Comparison of ENCODE assay signal across 8 mouse cellular contexts in the genomic region with DNA sequence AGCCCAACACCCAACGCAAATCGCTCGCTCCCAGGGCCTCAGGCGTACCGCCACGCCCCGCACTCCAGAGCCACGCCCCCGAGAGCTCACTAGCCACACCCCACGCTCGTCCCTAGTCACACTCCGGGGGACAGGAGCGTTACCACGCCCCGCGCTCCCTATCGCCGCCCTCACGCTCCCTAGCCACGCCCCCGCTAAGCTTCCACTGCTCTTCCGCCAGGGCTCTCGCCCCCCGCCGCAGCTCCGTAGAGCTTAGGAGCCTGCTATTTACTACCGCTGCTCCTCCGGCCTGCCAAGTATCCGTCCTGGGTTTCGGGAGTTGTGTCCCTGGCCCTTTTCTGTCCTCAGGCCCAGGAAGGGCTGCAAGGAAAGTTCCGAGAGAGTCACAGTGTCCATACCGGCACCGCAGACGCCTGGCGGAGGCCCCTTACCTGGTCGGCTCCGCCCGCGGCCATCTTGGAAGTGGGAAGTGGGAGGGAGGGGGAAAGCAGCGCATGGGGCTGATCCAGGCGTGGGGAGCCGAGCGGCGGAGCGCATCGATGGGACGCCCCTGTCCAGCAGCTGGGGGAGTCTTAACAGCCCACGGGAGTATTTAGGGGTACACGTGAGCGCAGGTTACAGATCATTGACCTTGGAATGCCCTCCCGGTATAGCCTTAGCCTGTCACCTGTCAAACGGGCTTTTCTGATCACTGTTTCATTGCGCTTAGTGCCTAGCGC. TPM values are rescaled to one million over a fixed set of nuclear protein-coding genes. Genes with fewer than 3 reads are reported as not detected.
A peak's percentile ranks its signal among the peaks of the same experiment; 100 is the strongest.
DNase-seq lines count a peak whose midpoint lies in the region; ATAC-seq and TF ChIP-seq lines count a peak whose summit lies in the region.

No protein-coding gene starts in this region.

- DNase-seq in 3134 (ENCODE audit: extremely low read depth, insufficient read length, low spot score), result peak; percentile 100
- DNase-seq in adrenal gland, postnatal 36 days, result peak; percentile 100
- peak; percentile 99 to 100 for DNase-seq in heart, adult 18-20 months
- peak; percentile 100 for DNase-seq in kidney, adult 2 months
- DNase-seq in spleen, adult 2 months (ENCODE audit: low read depth in 1 of 2, low spot score in 2 of 2), result peak; percentile 98 to 99

- peak overlapping the region; percentile 77 for H3K4me3 ChIP-seq in embryonic facial prominence, embryonic 13.5 days
- peak overlapping the region; percentile 83 for H3K4me3 ChIP-seq in kidney, adult 2 months (ENCODE audit: insufficient read depth, low read depth, low read length)
- H3K4me3 ChIP-seq in limb, embryonic 12.5 days (replicated peaks), result peak overlapping the region; percentile 69
- H3K4me3 ChIP-seq in midbrain, embryonic 15.5 days, result peak overlapping the region; percentile 63
- H3K4me3 ChIP-seq in spleen, adult 2 months (ENCODE audit: extremely low read depth, insufficient read depth, insufficient read length), result peak overlapping the region; percentile 92

- H3K9me3 ChIP-seq in embryonic facial prominence, embryonic 13.5 days, result no peaks in the 10 kb centered on the region
- H3K9me3 ChIP-seq in limb, embryonic 12.5 days, result no peaks in the 10 kb centered on the region
- H3K9me3 ChIP-seq in midbrain, embryonic 15.5 days, result no peaks in the 10 kb centered on the region

- H3K9ac ChIP-seq in embryonic facial prominence, embryonic 13.5 days, result peak overlapping the region; percentile 80
- H3K9ac ChIP-seq in limb, embryonic 12.5 days (replicated peaks), result peak overlapping the region; percentile 71
- peak overlapping the region; percentile 60 for H3K9ac ChIP-seq in midbrain, embryonic 15.5 days

- no peak for TF ChIP-seq CTCF in kidney, adult 2 months (conservative IDR thresholded peaks at IDR 0.05; ENCODE audit: insufficient read depth, insufficient read length, low read depth, low read length)
- TF ChIP-seq CTCF in spleen, adult 2 months (IDR thresholded peaks at IDR 0.05; ENCODE audit: extremely low read depth, insufficient read depth, insufficient read length, insufficient replicate concordance), result no peak

- WGBS in embryonic facial prominence, embryonic 13.5 days, result 2% methylated on average over 54 of the region's 54 CpGs
- WGBS in kidney, adult 2 months, result 2% methylated on average over 54 of the region's 54 CpGs
- WGBS in limb, embryonic 12.5 days, result 2% methylated on average over 54 of the region's 54 CpGs
- 1% methylated on average over 54 of the region's 54 CpGs for WGBS in midbrain, embryonic 15.5 days
- 2% methylated on average over 53 of the region's 54 CpGs for WGBS in spleen, adult 2 months

- H3K27me3 ChIP-seq in embryonic facial prominence, embryonic 13.5 days, result peaks cover 3% of the 10 kb centered on the region; the same call in 1 of the 2 replicates
- H3K27me3 ChIP-seq in kidney, adult 2 months (replicated peaks; ENCODE audit: control insufficient read depth, insufficient read depth, low read length), result no peaks in the 10 kb centered on the region
- H3K27me3 ChIP-seq in limb, embryonic 12.5 days, result peaks cover 3% of the 10 kb centered on the region
- no peaks in the 10 kb centered on the region; the same call in 1 of the 2 replicates for H3K27me3 ChIP-seq in midbrain, embryonic 15.5 days (replicated peaks)
- H3K27me3 ChIP-seq in spleen, adult 2 months (ENCODE audit: control insufficient read depth, insufficient read depth, low read length), result no peaks in the 10 kb centered on the region

- peak; percentile 98 for ATAC-seq in embryonic facial prominence, embryonic 13.5 days (ENCODE audit: insufficient number of reproducible peaks, insufficient read depth, low FRiP score, low TSS enrichment, low read depth)
- ATAC-seq in limb, embryonic 12.5 days (ENCODE audit: insufficient number of reproducible peaks, insufficient read depth, low FRiP score, low TSS enrichment, low read depth), result peak; percentile 95
- peak; percentile 97 for ATAC-seq in midbrain, embryonic 15.5 days (replicated peaks)

- no peaks in the 10 kb centered on the region for H3K36me3 ChIP-seq in embryonic facial prominence, embryonic 13.5 days
- H3K36me3 ChIP-seq in kidney, adult 2 months (ENCODE audit: control insufficient read depth, insufficient read depth, low read length), result no peaks in the 10 kb centered on the region
- no peaks in the 10 kb centered on the region for H3K36me3 ChIP-seq in limb, embryonic 12.5 days
- no peaks in the 10 kb centered on the region for H3K36me3 ChIP-seq in midbrain, embryonic 15.5 days (replicated peaks)
- H3K36me3 ChIP-seq in spleen, adult 2 months (ENCODE audit: control insufficient read depth, insufficient read depth, low read length), result no peaks in the 10 kb centered on the region

- peaks cover 17% of the 10 kb centered on the region; the same call in 1 of the 2 replicates for H3K4me1 ChIP-seq in embryonic facial prominence, embryonic 13.5 days
- H3K4me1 ChIP-seq in kidney, adult 2 months (ENCODE audit: control insufficient read depth, insufficient read depth, low read length), result peaks cover 22% of the 10 kb centered on the region
- H3K4me1 ChIP-seq in limb, embryonic 12.5 days (replicated peaks), result peaks cover 19% of the 10 kb centered on the region
- peaks cover 17% of the 10 kb centered on the region for H3K4me1 ChIP-seq in midbrain, embryonic 15.5 days
- peaks cover 15% of the 10 kb centered on the region for H3K4me1 ChIP-seq in spleen, adult 2 months (ENCODE audit: control insufficient read depth, insufficient read depth, insufficient read length)

- H3K4me2 ChIP-seq in embryonic facial prominence, embryonic 13.5 days, result peak overlapping the region; percentile 98
- H3K4me2 ChIP-seq in limb, embryonic 12.5 days, result peak overlapping the region; percentile 97
- H3K4me2 ChIP-seq in midbrain, embryonic 15.5 days, result peak overlapping the region; percentile 85

- peak; percentile 39 for TF ChIP-seq POLR2A in kidney, adult 2 months (IDR thresholded peaks at IDR 0.05; ENCODE audit: low read depth, low read length)
- no peak; the same call in none of the 2 replicates for TF ChIP-seq POLR2A in spleen, adult 2 months (IDR thresholded peaks at IDR 0.05; ENCODE audit: low read depth, low read length)

- H3K27ac ChIP-seq in embryonic facial prominence, embryonic 13.5 days, result peak overlapping the region; percentile 88
- H3K27ac ChIP-seq in kidney, adult 2 months (ENCODE audit: insufficient read depth, low read depth, low read length), result peak overlapping the region; percentile 94
- peak overlapping the region; percentile 90 for H3K27ac ChIP-seq in limb, embryonic 12.5 days
- H3K27ac ChIP-seq in midbrain, embryonic 15.5 days, result peak overlapping the region; percentile 90
- H3K27ac ChIP-seq in spleen, adult 2 months (ENCODE audit: insufficient read depth, low read length), result peak overlapping the region; percentile 94

RNA-seq across cellular contexts. Expression of a gene that starts 11.0 kb away (rescaled TPM):
- 10 to 100 TPM; 41.5 to 44.9 TPM for total RNA-seq in adrenal gland, postnatal 36 days (2021)
- 43.2 and 45.4 TPM in 2 replicates for polyA plus RNA-seq in embryonic facial prominence, embryonic 13.5 days (2015; fragmentation: Nextera tagmentation; extraction: Ambion mirVana)
- total RNA-seq in heart, adult 18-20 months (2021), result 10 to 100 TPM; 13.4 to 14.6 TPM
- polyA plus RNA-seq in kidney, adult 2 months (2012; rRNA removed), result 45.2 and 50.0 TPM in 2 replicates
- 40.1 and 42.3 TPM in 2 replicates for polyA plus RNA-seq in limb, embryonic 12.5 days (2016; fragmentation: Nextera tagmentation; extraction: Ambion mirVana)
- 70.4 and 75.0 TPM in 2 replicates for polyA plus RNA-seq in midbrain, embryonic 15.5 days (2015; fragmentation: Nextera tagmentation; extraction: Ambion mirVana)
- polyA plus RNA-seq in spleen, adult 2 months (2012; rRNA removed), result 30.9 and 38.3 TPM in 2 replicates

Comparison
In these comparisons a context has a peak if more than half of its experiments do, and no peak if none do; other contexts are left out.
1. Peak in every context shown above with its lines: DNase-seq, ATAC-seq, H3K4me3 ChIP-seq and H3K27ac ChIP-seq.